Mouse (Mus musculus): ENCODE results near the gene Hmgn2. TPM values are rescaled to one million over a fixed set of nuclear protein-coding genes. Genes with fewer than 3 reads are reported as not detected.
"Not testable (repeated sequence)": the region's sequence is repeated elsewhere in the genome, so short reads cannot be mapped to it uniquely, and the experiment has no call there.

Hmgn2 gene
- polyA plus RNA-seq, 1 experiment from 2014 or later: 661 TPM

DNA sequence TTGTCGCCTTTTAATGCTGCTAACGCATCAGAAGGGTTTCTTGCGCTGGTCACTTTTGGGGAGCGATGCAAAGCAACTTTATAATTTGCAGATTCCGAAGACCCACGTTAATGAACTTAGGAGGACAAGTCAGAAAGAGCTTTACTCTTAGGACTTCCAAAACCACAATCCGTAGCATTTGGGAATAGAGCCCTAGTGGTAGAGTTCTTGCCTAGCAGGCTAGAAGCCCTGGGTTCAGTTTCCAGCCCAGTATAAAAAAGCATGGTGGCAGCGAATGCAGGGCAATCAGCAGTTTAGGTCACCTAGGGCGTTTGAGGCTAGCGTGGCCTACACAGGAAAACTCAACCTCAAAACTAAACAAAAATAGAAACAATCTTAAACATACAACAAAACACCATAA lies 33.3 kb upstream of the Hmgn2 start:
- no peak for TF ChIP-seq CTCF (IDR thresholded peaks at IDR 0.05; ENCODE audit: low read depth)
- H3K4me3 ChIP-seq (ENCODE audit: low read depth, low read length): no peak overlapping the region
- H3K4me2 ChIP-seq (replicated peaks; ENCODE audit: low read depth): no peak overlapping the region
- no peak overlapping the region for H3K27ac ChIP-seq (ENCODE audit: low read depth, low read length)
- 63% methylated on average over 10 of the region's 10 CpGs for WGBS
- H3K9ac ChIP-seq (ENCODE audit: low read depth, low read length): no peak overlapping the region
- no peaks in the 10 kb centered on the region for H3K9me3 ChIP-seq (ENCODE audit: control insufficient read depth)
- 0 out of 2 replicates have a peak, but pooled peaks cover 3% of the 10 kb centered on the region for H3K36me3 ChIP-seq (ENCODE audit: control insufficient read depth, insufficient read depth)
- H3K4me1 ChIP-seq (replicated peaks; ENCODE audit: control insufficient read depth, insufficient read depth, low read length): no peaks in the 10 kb centered on the region
- H3K27me3 ChIP-seq (replicated peaks; ENCODE audit: control insufficient read depth, insufficient read depth, low read length): no peaks in the 10 kb centered on the region
- no peak for ATAC-seq

- H3K36me3 ChIP-seq (ENCODE audit: control insufficient read depth, insufficient read depth): peaks cover 8% of the 10 kb centered on the region; the same call in 1 of the 2 replicates
- peak; percentile 94 for ATAC-seq
- peak within 1 kb of the TSS; percentile 67 for H3K4me3 ChIP-seq (ENCODE audit: low read depth, low read length)
- H3K9ac ChIP-seq (ENCODE audit: low read depth, low read length): peak within 1 kb of the TSS; percentile 56
- peak within 1 kb of the TSS; percentile 17 for H3K27ac ChIP-seq (ENCODE audit: low read depth, low read length)
- WGBS: under 1% methylated on average over 49 of the region's 49 CpGs
- peak within 1 kb of the TSS; percentile 67 for H3K4me2 ChIP-seq (replicated peaks; ENCODE audit: low read depth)
- H3K9me3 ChIP-seq (ENCODE audit: control insufficient read depth): no peaks in the 10 kb centered on the region
- H3K27me3 ChIP-seq (replicated peaks; ENCODE audit: control insufficient read depth, insufficient read depth, low read length): no peaks in the 10 kb centered on the region
- no peak for TF ChIP-seq CTCF (IDR thresholded peaks at IDR 0.05; ENCODE audit: low read depth)
- no peaks in the 10 kb centered on the region for H3K4me1 ChIP-seq (replicated peaks; ENCODE audit: control insufficient read depth, insufficient read depth, low read length)
Observed at GRCm38 (mm10) chr4:134000466-134001438, 32.3 kb upstream of the Hmgn2 start, which contains the start of gene Dhdds. Dhdds (minus strand) TSS chr4:134000918.

DNA sequence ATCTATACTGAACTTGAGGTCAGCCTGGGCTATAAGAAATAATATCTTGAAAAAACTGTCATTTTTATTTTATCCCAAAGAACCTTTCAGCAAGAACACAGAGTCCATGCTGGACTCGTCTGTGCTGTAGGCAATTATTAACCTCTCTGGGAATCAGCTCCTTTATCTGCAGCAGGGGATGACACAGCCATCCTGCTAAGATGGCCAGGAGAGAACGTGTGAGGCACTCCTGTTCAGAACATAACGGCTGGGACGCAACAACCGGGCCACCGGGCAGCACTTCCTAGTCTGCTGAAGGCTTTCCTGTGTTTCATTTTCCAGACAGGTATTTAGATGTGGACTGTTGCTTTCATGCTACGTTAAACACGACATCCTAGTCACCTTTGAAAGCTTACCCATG lies 26.2 kb upstream of the Hmgn2 start:
- no peak overlapping the region; the same call in 1 of the 2 replicates for H3K4me2 ChIP-seq (replicated peaks; ENCODE audit: low read depth)
- no peaks in the 10 kb centered on the region for H3K9me3 ChIP-seq (ENCODE audit: control insufficient read depth)
- no peak overlapping the region for H3K9ac ChIP-seq (ENCODE audit: low read depth, low read length)
- no peaks in the 10 kb centered on the region for H3K4me1 ChIP-seq (replicated peaks; ENCODE audit: control insufficient read depth, insufficient read depth, low read length)
- TF ChIP-seq CTCF (IDR thresholded peaks at IDR 0.05; ENCODE audit: low read depth): no peak
- no peak overlapping the region for H3K4me3 ChIP-seq (ENCODE audit: low read depth, low read length)
- ATAC-seq: no peak
- H3K36me3 ChIP-seq (ENCODE audit: control insufficient read depth, insufficient read depth): peaks cover 31% of the 10 kb centered on the region
- peak overlapping the region; percentile 28; the same call in 1 of the 2 replicates for H3K27ac ChIP-seq (ENCODE audit: low read depth, low read length)
- 59% methylated on average over 8 of the region's 8 CpGs for WGBS
- H3K27me3 ChIP-seq (replicated peaks; ENCODE audit: control insufficient read depth, insufficient read depth, low read length): no peaks in the 10 kb centered on the region

GRCm38 (mm10) chr4:133991087-133991660 lies 22.7 kb upstream of the Hmgn2 start:
- ATAC-seq: no peak
- Histone ChIP-seq H3K4me3 (ENCODE audit: low read depth, low read length) (no peak overlapping the region), H3K36me3 (ENCODE audit: control insufficient read depth, insufficient read depth) (peaks cover 42% of the 10 kb centered on the region), H3K9ac (ENCODE audit: low read depth, low read length) (no peak overlapping the region), H3K9me3 (ENCODE audit: control insufficient read depth) (no peaks in the 10 kb centered on the region), H3K27ac (ENCODE audit: low read depth, low read length) (no peak overlapping the region), H3K4me1 (replicated peaks; ENCODE audit: control insufficient read depth, insufficient read depth, low read length) (no peaks in the 10 kb centered on the region), H3K4me2 (replicated peaks; ENCODE audit: low read depth) (no peak overlapping the region), H3K27me3 (replicated peaks; ENCODE audit: control insufficient read depth, insufficient read depth, low read length) (no peaks in the 10 kb centered on the region)
- 66% methylated on average over 13 of the region's 13 CpGs for WGBS
- TF ChIP-seq CTCF (IDR thresholded peaks at IDR 0.05; ENCODE audit: low read depth): no peak

- no peak overlapping the region for H3K4me3 ChIP-seq (ENCODE audit: low read depth, low read length)
- no peaks in the 10 kb centered on the region for H3K9me3 ChIP-seq (ENCODE audit: control insufficient read depth)
- 73% methylated on average over 4 of the region's 4 CpGs for WGBS
- TF ChIP-seq CTCF (IDR thresholded peaks at IDR 0.05; ENCODE audit: low read depth): peak; percentile 51
- no peak for ATAC-seq
- no peak overlapping the region for H3K27ac ChIP-seq (ENCODE audit: low read depth, low read length)
- H3K4me1 ChIP-seq (replicated peaks; ENCODE audit: control insufficient read depth, insufficient read depth, low read length): no peaks in the 10 kb centered on the region
- H3K36me3 ChIP-seq (ENCODE audit: control insufficient read depth, insufficient read depth): peaks cover 43% of the 10 kb centered on the region
- no peak overlapping the region for H3K9ac ChIP-seq (ENCODE audit: low read depth, low read length)
- H3K4me2 ChIP-seq (replicated peaks; ENCODE audit: low read depth): no peak overlapping the region
- H3K27me3 ChIP-seq (replicated peaks; ENCODE audit: control insufficient read depth, insufficient read depth, low read length): no peaks in the 10 kb centered on the region
Observed at GRCm38 (mm10) chr4:133990035-133990434, 21.6 kb upstream of the Hmgn2 start.

GRCm38 (mm10) chr4:133988289-133988688 lies 19.8 kb upstream of the Hmgn2 start:
- 87% methylated on average over 8 of the region's 8 CpGs for WGBS
- not testable (repeated sequence) for H3K9ac ChIP-seq (ENCODE audit: low read depth, low read length); H3K4me2 ChIP-seq (replicated peaks; ENCODE audit: low read depth); H3K4me3 ChIP-seq (ENCODE audit: low read depth, low read length); H3K27ac ChIP-seq (ENCODE audit: low read depth, low read length); H3K4me1 ChIP-seq (replicated peaks; ENCODE audit: control insufficient read depth, insufficient read depth, low read length); ATAC-seq; H3K27me3 ChIP-seq (replicated peaks; ENCODE audit: control insufficient read depth, insufficient read depth, low read length); H3K9me3 ChIP-seq (ENCODE audit: control insufficient read depth)
- H3K36me3 ChIP-seq (ENCODE audit: control insufficient read depth, insufficient read depth): peaks cover 32% of the 10 kb centered on the region
